Mouse (Mus musculus) thymus, postnatal 10 days (tissue): ENCODE data around the gene Tenm2.

Source experiments
- DNase-seq, 2 experiments: peaks; one replicate each; pipeline ENCODE4 v3.0.0; 2021; ENCODE audit warnings: low spot score in 2 of 2

Gene Tenm2

DNA sequence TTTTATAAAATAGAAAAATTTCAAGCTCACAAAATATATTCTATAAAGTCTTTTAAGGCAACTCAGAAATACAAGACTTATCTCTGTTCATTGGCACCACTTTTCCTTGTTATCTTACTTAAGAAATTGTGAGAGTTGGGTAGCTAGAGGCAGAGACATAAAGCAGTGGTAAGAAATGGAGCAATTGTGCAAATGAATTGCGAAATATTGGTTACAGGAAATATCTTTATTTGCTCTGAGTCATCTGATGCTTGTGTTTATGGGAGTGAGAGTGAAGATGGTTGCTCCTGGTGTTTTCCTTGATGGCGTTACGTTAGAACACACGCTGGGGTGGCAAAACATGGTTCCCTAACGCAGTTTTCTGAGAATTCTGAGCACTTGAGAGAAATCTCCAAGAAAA is 156.4 kb downstream of the Tenm2 start:
- DNase-seq, result no peak

DNA sequence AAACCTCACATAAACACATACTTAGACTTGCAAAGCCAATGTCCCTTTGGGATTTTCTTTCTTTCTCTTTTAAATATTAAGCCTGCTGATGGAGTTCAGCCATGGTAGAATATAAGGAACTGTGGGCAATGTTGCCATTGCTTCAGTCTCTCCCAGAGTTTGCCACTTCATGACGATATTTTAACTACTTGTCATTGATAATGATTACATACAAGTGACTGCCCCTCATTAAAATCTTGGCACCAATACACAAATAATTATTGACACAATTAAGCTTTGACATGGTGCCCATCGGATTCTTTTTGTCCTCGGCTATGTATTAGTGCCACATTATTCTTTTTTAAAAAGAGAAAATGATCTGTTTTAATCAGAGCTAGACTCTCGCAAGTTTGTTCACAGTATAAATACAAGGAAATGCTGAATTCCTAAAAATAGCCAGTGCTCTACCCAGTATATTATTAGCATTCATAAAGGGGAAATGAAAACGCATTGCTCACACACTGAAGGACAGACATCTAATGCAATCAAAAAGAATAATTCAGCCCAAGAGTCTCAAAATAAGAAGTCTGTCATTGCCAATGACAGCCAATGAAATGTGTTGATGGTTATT is 158.7 kb downstream of the Tenm2 start:
- no peak for DNase-seq

DNA sequence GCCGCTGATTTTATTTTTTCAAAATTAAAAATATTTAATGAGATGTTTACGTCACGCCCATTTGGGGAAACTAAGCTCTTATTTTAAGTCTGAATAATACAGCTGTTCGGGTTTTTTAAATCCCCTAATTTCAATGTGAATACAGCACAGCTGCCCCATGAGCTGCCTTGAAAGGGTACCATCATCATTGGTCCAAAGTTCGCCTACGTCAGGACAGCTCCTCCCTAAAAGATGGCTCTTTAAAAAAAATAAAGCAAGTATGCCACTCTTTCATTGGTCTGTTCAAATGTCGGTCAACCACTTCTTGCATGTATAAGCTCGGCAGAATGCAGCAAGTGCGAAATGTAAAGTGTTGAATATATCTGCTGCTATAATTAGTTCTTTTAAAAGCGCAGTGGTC is 160.4 kb downstream of the Tenm2 start:
- DNase-seq, result no peak

DNA sequence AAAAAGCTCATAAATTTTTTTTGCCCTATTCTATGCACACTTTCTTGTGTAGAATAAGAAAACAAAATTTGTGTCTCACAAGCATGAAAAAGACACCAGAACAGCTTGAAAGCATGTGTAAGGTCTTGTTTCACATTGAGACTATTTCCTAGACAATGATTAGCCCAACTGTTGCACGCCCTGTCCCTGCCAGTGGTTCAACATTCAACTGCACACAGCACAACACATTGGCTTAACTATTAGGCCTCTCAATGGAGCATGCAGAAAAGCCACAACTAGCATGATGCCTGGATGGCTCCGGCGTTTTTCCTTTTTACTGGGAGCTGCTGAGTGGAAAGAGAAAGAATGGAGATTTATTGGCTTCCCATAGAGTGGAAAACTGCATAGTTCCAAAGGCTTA is 170.3 kb downstream of the Tenm2 start:
- no peak for DNase-seq

DNA sequence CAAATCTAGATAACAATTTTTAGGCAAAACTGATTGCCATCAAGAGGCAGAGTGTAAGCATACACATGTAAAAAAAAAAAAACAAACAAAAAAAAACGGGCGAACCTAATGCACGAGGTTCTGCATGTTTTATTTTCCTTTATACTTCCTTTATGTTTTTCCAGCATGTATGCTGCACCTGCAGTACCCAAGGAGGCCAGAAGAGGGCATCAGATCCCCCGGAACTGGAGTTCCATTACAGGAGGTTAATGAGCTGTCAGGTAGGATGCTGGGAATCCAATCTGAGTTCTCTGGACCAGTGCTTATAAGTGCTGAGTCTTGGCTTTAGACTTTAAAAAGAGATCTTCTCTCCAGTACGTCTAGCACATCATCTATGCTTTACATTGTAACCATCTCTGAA is 189.1 kb downstream of the Tenm2 start:
- peak in 1 of 2 experiments; percentile 3 for DNase-seq

DNA sequence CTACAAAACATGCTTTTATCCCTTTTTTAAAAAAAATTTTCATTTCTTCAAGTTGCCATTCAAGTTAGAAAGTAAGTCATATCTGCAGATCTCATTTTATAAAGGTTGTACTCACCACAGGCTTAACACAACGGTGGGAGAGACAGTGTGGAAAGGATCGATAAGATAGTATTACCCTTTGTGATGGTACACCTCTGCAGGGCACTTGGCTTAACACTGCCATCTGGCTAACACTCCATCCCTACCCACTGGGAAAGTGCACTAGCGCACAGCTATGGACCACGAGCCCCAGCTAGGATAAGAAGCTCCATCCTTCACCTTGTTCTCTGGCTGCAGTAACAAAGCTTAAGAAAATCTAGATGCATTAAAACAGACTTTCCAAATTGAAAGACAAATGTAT is 194.5 kb downstream of the Tenm2 start:
- no peak for DNase-seq

DNA sequence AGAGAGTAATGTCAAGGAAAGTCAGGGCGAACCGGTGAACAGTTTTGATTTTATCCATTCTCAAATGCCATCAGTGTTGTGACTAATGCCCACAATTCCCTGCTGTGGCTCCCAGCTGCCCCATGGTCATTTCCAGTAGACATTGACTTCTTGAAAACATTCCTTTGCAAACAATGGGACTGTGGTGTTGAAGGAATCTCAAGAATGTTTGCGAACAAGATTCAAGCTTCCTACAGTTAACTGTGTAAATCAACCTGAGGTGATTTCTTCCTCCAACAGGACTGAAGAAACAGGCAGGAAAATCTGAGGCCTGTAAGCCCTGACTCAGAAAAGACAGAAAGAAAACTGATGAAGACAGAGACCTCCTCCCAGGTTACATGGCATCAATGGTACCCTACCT is 196.5 kb downstream of the Tenm2 start:
- DNase-seq, result no peak

DNA sequence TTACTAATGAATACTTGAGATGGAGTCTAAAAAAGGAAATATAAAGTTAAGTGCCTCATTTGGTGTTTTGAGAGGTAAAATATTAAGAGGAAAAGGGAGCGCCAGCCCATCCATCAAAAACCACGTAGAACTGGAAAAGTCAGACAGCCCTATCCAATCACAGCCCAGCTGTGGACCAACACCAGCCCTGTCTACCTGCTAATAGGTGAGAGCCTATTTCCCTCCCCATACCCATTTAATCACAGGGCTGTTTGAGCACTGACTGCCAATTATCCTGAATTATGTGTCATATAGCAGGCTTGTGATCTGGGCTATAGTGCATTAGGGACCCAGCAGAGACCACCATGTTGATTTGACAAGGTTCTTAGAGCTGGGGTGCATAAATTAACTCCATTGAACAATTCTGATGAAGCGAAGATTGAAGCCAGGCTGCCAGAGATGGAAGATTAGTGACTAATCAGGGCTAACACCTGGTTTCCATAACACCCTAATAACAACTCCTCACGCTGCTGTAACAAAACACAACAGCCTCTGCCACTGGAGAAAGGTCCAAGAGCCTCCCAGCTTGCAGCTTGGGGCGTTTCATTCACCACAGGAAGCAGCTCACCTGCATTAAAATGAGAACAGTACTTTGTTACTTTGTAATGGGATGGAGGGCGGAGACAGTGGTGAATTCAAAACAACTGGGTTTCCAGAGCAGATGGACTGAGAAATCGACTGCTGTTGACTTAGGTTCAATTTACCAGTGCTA is 204.3 kb downstream of the Tenm2 start:
- no peak for DNase-seq

DNA sequence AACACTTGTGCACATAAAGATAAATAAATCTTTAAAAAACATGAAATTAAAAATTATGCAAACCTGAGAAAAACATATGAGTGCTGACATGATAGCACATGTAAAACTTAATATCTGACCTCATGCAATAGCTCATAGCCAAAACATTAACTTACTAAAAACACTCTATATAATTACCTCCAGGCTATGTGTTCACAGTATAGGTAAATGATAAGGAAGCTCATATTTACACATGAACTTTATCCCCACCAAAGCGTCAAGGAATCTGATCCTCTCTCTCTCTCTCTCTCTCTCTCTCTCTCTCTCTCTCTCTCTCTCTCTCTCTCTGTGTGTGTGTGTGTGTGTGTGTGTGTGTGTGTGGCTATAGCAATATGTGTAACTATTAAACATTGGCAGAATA is 223.9 kb downstream of the Tenm2 start:
- no peak for DNase-seq

DNA sequence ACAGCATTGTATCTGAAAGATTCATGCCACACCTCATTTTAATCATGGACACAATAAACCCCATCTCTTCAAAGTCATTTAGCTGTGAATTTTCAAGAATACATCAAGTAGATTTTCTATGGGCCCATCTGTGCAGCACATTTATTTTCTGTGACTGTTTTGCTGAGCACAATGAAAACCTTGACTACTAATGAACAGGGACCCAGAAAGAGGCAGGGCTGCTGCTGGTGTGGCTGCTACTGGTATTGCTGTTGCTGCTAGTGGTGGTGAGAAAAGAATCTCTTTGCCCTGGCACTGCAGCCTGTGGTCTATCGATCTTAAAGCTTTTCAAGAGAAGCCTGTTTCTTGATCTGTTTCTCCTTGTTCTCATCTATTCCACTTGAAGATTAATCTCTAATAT is 226.5 kb downstream of the Tenm2 start:
- no peak for DNase-seq

DNA sequence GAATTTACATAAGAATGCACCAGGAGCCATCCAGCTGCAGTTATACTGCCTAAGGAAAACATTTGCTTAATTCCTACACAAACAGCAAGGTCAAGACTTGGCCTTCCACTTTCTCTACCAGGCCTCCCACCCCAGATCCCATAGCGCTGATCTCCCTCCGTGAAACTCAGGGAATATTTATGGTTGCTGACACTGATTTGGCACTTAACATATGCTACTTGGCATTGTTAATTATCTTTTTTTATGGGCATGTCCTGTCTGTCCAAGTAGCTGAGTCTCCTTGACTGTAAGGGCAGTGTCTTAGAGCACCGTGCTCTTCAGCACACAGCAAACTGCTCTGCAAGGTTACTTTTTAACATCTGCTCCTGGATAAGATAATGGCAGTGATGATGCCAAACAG is 238.1 kb downstream of the Tenm2 start:
- DNase-seq, result no peak

DNA sequence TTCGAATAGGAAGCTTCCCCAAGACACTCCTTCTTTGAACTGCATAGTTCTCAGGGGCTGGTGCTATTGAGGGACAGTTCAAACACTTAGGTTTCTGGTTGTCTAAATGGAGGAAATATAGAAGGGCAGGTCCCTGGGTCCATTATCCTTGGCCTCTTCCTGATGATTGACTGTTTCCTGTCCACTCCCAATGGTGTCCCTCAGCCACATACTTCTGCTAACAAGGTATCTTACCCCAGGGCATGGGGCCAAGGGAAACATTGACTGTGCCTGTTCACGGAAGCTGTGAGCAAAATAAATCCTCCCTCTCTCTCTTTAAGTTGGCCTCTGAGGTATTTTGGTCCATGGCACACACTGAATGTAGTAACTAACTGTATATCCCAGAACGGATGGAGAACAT is 244.9 kb downstream of the Tenm2 start:
- no peak for DNase-seq

DNA sequence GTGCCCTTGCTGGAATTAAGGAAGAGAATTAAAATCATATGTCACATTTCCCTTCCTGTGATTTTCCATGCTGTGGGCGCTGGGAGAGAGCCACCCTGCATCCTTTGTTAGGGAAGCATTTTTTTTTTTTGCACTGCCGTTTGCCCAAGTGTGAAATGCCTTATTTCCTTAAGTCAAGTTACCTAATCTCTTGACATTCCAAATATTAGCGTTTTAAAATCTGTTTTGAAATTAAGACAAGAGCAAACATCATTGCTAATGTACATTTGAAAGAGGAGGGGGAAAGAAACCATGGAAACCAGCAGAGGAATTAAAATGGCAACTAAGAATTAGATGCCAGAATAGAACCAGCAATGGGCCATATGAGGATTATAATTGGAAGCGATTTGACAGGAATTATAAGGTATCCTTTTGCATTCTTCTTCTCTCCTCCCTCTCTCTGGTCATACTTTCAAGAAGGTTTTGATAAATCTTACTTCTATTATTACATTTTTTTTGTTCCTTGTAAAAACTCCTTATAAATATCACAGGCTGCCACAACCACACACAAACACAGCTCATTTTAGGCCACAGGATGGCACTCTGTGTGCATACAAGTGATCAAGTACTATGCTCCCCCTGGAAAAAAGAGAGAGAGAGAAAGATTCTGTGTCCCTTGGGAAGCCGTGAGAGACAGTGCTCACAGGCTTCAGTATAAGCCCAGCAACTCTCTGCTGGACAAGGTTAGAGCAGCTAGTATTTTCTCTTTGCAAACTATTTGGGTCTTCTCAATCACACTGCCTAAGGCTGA is 246.8 kb downstream of the Tenm2 start:
- no peak for DNase-seq

DNA sequence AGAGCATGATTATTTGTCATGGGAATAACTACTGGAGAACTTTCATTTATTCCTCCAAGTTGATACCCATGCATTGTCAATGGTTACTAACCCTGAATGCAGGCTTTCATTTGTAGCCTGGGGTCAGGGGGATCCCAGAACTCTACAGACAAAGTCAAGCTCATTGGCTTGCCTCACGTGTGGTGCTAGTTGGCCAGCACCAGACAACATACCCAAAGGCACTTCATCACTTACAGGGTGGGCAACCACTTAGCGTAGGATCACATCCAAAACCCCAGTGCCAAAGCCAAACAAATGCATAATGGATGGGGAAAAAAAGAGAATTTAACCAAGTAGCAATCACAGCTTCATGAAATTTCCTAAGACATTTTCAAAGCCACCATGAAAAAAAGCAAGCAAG is 261.6 kb downstream of the Tenm2 start:
- no peak for DNase-seq

DNA sequence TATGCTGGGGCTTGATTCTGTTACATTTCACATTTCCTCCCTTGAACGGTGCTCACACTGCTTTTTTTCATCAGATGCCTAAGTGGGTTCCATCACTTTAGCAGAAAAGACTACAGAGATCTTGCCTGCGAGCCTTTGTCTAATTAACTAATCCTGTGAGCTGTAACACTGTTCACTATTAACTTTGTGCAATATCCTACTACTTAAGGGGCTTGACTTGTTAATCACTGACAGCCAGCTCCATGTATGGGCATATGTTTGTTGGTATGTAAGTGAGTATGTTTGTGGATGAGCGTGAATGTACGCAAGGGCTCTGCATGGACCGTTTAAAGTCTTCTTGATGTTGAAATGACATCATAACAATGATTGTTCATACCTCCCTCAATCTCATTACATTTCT is 277.7 kb downstream of the Tenm2 start:
- DNase-seq, result no peak

DNA sequence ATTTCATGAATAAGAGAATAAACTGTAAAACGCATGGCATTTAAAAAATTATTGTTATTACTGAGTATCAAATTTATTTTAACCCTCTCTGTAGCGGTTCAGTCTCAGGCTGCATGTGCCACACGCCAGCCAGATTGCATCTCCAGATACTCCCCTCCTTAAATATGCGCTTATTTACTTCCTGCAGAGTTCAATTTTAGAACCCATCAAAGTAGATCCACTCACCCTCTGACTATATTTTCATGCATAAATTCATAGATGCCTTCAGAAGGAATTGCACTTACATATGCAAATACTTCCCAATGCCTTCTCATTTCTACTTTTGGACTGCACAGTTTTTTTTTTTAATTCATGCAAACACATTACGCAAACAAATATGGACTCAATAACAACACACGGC is 294.3 kb downstream of the Tenm2 start:
- DNase-seq, result no peak

DNA sequence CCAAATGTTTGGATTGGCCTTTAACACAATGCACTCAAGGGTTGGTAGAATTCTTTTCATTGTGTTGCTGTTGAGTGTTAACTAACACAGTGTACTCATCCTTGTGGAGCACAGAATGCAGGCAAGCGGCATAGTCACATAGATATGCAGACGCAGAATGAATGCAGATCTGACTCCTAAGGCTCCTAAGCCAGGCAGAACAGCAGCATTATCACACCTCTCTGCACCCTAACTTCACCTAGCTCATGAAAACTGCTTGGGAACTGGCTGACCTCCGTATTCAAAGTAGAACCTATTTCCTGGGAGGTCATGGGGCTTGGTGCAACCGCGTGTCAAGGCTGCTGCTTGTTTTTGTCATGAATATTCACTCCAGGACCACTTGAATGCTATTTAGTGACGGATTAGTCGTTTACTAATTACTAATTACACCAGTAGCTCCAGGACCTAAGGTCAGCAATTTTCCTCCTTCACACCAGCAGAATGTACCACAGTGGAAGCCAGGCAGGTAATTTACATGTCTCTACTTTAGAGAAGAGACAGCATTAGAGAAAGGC is 295.1 kb downstream of the Tenm2 start:
- no peak for DNase-seq

DNA sequence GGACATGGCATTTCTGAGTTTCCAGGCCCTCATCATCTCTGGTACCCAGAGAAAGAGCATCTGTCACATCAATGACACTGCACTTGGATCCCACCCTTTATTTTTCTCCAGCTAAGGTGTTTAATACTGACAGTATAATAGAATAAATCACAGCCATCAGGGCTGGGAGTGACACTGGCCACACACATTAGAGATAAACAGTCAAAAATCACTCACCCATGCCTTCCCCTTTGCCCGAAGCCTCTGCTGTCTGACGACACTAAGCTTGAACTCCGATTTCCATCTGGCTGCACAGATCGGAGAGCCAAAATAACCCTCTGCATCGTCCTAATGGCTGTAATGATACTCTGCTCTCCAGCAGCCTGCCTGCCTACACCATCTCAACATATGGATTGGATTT is 305.9 kb downstream of the Tenm2 start:
- no peak for DNase-seq

DNA sequence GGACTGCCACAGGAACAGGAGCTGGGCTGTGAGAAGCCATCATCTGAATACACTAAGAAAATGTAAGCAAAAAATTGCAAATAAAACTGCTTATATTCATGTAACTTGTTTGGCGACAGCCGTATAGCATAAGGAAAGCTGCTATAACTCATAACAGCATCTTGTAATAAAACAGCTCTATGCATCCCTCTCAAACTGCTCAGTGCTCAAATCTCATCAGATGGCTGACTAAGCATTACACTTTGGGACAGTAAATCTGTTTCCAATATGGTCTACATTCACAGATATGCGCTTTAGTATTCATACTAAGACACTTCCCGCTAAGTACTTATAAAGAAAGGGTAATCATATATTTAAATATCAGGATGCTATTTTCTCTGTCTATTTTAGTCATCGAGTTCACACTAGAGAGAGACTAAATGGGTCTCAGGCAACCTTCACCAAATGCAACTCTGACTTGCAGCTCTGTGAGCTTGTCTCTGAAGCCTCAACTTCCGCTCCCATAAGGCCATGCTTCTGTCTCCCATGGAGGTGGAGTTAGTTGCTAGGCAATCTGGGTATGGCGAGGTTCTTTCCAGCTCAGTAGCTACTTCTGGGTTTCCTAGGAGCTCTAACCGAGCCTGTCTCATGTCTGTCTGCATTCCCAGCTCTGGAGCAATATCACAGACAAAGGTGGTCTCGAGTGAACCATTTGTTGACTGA is 308.9 kb downstream of the Tenm2 start:
- DNase-seq, result no peak

DNA sequence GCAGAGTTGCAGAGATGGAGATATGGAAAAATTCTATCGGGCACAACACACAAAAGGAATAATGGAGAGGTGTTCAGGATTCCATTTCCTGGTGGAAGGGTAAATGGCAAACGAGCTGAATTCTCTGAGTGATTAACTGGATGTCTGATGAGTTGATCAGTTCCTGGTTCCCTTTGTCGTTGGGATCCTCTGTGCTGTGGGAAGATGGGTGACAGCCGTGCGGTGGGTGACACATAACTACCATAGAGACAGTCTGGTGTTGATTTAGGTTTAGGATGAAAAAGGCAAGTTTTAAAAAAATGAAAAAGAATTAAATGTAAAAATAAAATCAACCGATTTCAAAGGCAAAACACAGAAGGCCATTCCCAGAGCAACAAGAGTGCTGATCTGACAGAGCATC is 316.5 kb downstream of the Tenm2 start:
- no peak for DNase-seq

DNA sequence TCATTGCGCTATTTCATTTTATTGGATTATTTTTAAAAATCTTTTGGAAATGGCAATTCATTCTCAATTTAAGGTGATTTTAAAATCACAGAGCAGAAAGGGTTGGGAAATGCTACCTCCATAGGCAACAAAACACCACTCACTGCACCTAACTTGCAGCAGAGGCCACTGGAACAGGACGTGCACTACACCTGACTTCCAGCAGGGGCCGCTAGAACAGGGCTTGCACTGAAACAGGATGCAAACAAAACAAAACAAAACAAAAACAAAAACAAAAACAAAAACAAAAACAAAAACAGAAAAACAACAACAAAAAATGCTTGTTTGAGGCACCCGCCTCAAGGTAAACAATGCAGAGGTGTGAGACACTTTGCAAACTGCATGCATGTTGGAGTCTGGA is 324.4 kb downstream of the Tenm2 start:
- no peak for DNase-seq

DNA sequence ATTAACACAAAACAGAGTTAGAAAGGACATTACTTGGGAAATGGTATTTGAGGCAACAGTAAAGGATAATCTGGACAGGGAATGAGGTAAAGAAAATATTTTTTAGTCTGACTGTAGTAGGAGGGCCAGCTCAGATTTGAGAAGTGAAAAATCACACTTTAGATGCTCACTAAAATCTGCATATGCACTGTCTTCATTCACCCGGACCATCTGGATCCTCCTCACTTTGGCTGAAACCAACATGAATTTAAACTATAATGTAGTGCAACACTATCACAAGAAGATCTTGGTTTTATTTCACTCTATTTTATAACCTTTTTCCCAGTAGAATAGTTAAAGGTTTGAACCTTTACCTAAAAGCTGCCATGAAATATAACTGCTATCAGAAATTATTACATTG is 326.7 kb downstream of the Tenm2 start:
- DNase-seq, result no peak
